Mouse (Mus musculus) adrenal gland, postnatal 0 days (tissue): ENCODE data around the gene Stox1. TPM values are rescaled to one million over a fixed set of nuclear protein-coding genes. Genes with fewer than 3 reads are reported as not detected.

ENCODE experiments used
- microRNA-seq: library from miRNA; unstranded; fragments of <30 nt; microRNA quantifications from one replicate; pipeline ENCODE4, GENCODE M21; 2016; ENCODE audit warnings: borderline replicate concordance; ENCODE audit not compliant: insufficient number of aligned reads
- polyA plus RNA-seq: library from polyadenylated mRNA; unstranded; fragments of >200 nt; fragmentation: Nextera tagmentation; extraction: Ambion mirVana; gene quantifications from 2 replicates; pipeline ENCODE4 v1.2.1, GENCODE M21; 2015

Stox1 gene
- 1.4 and 2.0 TPM in 2 replicates for polyA plus RNA-seq

DNA sequence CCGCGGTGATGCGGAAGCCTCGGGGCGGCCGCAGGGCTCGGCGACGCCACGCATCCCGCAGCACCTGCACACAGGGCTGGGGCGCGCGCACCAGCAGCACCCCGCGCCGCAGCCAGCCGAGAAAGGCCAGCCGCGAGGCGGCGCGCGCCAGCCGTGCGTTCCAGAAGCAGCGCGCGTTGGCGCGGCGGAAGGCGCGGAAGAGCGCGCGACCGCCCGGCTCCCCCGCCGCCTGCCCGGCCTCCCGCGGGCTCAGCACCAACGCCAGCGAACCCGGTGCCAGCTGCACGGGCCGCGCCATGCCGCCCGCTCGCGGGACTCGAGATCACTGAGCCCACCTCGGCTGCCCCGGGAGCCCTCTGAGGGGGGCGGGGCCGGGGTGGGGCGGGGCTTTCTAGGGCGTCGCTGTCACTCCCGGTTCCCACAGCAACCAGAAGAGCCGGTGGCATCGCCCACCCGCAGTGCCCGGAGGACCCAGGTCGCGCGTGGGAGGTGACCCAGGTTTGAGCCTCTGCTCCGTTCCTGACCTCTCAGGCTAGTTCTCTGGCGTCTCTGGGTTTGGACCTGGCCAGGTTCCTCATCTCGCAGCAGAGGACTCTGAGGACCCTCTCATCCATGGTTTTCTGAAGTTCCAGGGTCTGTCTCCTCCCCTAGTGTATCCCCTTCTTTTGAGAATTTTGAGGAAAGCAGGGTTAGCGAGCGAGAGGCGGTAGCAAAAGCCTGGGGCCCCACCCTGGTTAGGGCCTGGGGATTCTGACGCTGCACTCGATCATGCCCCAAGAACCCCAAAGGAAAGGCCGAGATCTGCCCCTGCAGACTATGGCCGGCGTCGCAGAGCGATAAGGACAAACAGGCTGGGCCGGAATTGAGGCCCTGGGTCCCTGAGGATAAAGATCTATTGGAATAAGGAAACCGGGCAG is at the start of gene Stox1:
Gene Stox1 (minus strand): TSS at position 358 of the 917 bp plus-strand sequence.

DNA sequence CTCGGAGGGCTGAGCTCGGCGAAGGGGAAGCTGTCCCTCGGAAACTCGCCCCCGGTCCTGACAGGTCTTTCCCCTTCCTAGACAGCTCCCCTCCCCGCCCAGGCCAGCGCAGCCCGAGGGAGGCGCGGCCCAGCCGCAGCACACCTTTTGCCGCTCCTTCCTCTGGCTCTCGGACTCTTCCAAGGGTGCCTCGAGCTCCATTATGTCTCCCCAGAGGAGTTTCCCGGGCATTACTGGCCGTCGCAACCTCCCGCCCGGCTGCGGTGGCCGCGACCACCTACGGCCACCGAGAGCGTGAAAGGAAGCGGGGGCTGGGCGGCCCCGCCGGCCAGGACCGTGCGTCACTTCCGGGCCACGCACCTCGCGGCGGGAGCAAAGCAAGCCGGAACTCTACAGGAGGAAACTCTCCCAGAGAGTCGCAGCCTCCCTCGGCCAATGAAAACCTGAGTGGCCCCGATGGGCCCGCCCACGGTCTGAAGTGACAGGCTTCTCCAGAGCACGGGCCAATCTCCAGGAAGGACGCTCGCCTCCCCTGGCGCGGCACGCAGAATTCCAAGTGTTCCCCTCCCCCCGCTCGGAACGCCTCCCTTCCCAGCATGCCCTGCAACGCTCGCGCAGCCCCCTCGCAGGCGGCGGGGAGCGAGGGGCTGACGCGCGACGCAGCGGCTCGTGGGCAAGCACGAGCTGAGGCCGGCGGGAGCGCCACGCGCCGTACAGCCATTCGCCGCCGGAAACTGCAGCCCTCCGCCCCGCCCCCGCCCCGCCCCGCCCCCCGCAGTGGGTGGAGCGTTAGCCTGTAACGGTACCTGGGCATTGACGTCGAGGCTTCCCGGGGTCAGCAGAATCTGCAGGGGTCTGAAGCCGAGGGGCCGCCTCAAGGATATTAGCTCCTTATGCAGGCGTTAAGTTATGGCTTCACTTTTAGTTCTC is 74.8 kb downstream of the Stox1 start, which contains the start of gene Ddx50:
Gene Ddx50 (minus strand): TSS at position 338 of the 930 bp plus-strand sequence.

Small RNA genes within 50 kb of the gene (microRNA-seq; reads per million reads assigned to microRNA genes)
- not detected for gene Mir7215

Other genes starting within 250 kb of the Stox1 start
- gene Vps26a, start 239.3 kb downstream of the Stox1 start, polyA plus RNA-seq = 55.2 and 67.3 TPM in 2 replicates
- 99.4 and 129 TPM in 2 replicates for gene Srgn, start 198.7 kb downstream of the Stox1 start, polyA plus RNA-seq
- 31.9 and 37.8 TPM in 2 replicates for gene Kif1bp, start 147.7 kb downstream of the Stox1 start, polyA plus RNA-seq
- 7.0 and 9.7 TPM in 2 replicates for gene Ddx21, start 123.8 kb downstream of the Stox1 start, polyA plus RNA-seq
- 109 and 119 TPM in 2 replicates for gene Ddx50, start 74.9 kb downstream of the Stox1 start, polyA plus RNA-seq
- gene Ccar1, start 66.2 kb upstream of the Stox1 start, polyA plus RNA-seq = 41.5 and 60.8 TPM in 2 replicates
- gene Tet1, start 182.9 kb upstream of the Stox1 start, polyA plus RNA-seq = 12.7 and 12.8 TPM in 2 replicates
- gene Slc25a16, start 194.5 kb upstream of the Stox1 start, polyA plus RNA-seq = 9.4 and 25.4 TPM in 2 replicates
- 4.0 and 5.0 TPM in 2 replicates for gene Dna2, start 220.9 kb upstream of the Stox1 start, polyA plus RNA-seq